Mouse (Mus musculus): ENCODE data around the gene L2hgdh.

DNA sequence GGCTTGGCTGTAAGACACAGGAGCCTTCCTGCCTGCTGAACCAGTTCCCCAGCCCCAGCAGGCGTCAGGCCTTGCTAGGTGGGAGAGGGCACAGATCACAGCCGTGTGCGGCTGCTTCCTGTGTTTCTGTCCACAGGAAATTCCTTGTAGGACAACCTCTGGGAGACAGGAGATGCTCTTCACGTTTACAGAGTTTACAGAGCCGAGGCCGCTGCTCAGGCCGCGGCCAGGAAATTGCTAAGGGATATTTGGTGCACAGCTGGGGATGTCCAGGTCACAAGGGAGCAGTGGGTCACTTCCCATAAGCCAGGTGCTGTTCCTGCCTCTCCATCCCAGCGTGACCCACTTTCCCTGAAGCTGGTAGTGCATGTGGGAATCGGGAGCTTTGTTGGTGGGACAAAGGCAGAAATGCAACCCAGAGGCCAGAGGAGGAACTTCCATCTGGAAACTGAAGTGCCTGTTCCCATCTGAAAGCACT, 27.2 kb upstream of the L2hgdh start:
- TF ChIP-seq CTCF (IDR thresholded peaks at IDR 0.05; ENCODE audit: low read depth, low read length), result no peak
- TF ChIP-seq POLR2A (IDR thresholded peaks at IDR 0.05; ENCODE audit: extremely low read depth, insufficient read depth, low read length), result no peak
